Mouse (Mus musculus): ENCODE measurements around the gene Ankrd52. TPM values are rescaled to one million over a fixed set of nuclear protein-coding genes. Genes with fewer than 3 reads are reported as not detected.

The Ankrd52 gene
- polyA plus RNA-seq, 1 experiment from 2014 or later = 12.9 TPM

- Histone ChIP-seq H3K27ac (no peak overlapping the region), H3K9ac (no peak overlapping the region), H3K9me3 (no peaks in the 10 kb centered on the region), H3K27me3 (no peaks in the 10 kb centered on the region), H3K4me2 (replicated peaks) (no peak overlapping the region), H3K36me3 (no peaks in the 10 kb centered on the region), H3K4me1 (peaks cover 22% of the 10 kb centered on the region), H3K4me3 (no peak overlapping the region)
- 84% methylated on average over 5 of the region's 5 CpGs for WGBS
- ATAC-seq (ENCODE audit: low FRiP score, low read depth) = no peak
These were observed 4.8 kb upstream of the Ankrd52 start for GRCm38 (mm10) chr10:128372142-128372541.

DNA sequence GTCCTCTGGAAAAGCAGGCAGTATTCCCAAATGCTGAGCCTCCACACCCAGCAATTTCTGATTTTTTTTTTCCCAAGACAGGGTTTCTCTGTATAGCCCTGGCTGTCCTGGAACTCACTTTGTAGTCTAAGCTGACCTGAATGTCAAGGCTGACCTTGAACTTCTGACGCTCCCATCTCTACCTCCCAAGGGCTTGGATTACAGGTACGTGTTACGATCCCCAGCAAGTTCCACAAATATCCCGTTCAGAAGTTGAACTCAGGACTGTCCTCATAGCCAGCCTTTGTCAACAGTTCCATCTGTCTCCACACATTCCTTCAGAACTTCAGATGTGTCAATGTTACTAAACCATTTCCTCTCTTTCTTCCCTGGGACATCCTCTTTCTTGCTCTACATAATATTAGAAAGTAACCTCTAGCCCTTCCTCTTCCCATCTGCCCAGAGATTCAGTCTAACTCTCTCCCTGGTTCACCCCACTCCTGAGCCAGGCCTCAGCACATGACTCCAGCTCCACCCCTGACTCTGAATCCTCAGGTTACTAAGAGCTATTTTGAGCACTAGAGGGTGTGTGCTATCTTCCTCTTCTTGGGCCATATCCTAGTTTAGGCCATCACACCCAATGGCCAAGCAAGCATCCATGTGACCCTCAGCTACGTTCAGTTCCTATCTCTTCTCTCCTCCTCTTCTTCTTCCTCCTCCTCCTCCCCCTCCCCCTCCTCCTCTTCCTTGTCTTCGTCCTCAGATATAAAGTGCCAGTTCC lies 3.7 kb upstream of the Ankrd52 start:
- no peak overlapping the region for H3K27ac ChIP-seq
- H3K4me3 ChIP-seq = no peak overlapping the region
- H3K9ac ChIP-seq = no peak overlapping the region
- no peak for ATAC-seq (ENCODE audit: low FRiP score, low read depth)
- H3K36me3 ChIP-seq = peaks cover under 1% of the 10 kb centered on the region; the same call in 1 of the 2 replicates
- H3K27me3 ChIP-seq = no peaks in the 10 kb centered on the region
- no peaks in the 10 kb centered on the region for H3K9me3 ChIP-seq
- 87% methylated on average over 6 of the region's 6 CpGs for WGBS
- no peak overlapping the region for H3K4me2 ChIP-seq (replicated peaks)
- peaks cover 17% of the 10 kb centered on the region for H3K4me1 ChIP-seq

DNA sequence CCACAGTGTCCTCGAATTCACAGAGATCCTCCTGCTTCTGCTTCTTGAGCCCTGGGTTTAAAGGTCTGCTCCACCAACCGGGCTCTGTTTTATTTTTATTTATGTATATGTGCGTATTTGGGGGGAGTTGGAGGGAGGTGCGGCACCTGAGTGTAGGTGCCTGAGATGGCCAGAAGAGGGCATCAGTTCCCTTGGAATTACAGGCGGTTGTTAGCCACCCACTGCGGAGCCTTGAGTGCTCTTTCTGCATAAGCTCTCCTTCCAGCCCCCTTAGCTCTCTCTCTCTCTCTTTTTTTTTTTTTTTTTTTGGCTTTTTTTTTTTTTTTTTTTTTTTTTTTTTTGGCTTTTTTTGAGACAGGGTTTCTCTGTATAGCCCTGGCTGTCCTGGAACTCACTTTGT lies 2.5 kb upstream of the Ankrd52 start:
- no peaks in the 10 kb centered on the region for H3K27me3 ChIP-seq
- no peak overlapping the region for H3K4me3 ChIP-seq
- no peaks in the 10 kb centered on the region for H3K9me3 ChIP-seq
- no peak overlapping the region for H3K9ac ChIP-seq
- H3K4me1 ChIP-seq = peaks cover 20% of the 10 kb centered on the region
- H3K36me3 ChIP-seq = peaks cover 13% of the 10 kb centered on the region
- ATAC-seq (ENCODE audit: low FRiP score, low read depth) = no peak
- 87% methylated on average over 6 of the region's 6 CpGs for WGBS
- no peak overlapping the region for H3K4me2 ChIP-seq (replicated peaks)
- no peak overlapping the region for H3K27ac ChIP-seq

DNA sequence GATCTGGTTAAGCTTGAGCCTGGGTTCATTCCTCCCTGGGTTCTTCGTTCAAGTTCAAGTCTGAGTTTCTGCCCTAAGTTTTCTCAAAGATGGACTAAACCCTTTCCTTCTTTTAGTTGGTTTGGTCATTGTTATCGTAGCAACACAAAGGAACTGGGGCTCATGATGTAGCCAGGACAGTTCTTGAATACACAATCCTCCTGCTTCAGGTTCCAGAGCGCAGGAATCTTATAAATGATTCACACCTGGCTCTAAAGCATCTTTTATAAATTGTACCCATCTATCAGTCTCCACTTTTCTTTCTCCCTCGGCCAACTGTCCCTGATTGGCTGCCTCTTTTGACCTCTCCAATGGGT lies 838 bp upstream of the Ankrd52 start:
- no peak for ATAC-seq (ENCODE audit: low FRiP score, low read depth)
- no peaks in the 10 kb centered on the region for H3K9me3 ChIP-seq
- 47% methylated on average over 4 of the region's 4 CpGs for WGBS
- H3K27ac ChIP-seq = peak overlapping the region; percentile 98
- H3K36me3 ChIP-seq = peaks cover 29% of the 10 kb centered on the region
- H3K27me3 ChIP-seq = no peaks in the 10 kb centered on the region
- peaks cover 18% of the 10 kb centered on the region for H3K4me1 ChIP-seq
- peak overlapping the region; percentile 99 for H3K9ac ChIP-seq
- H3K4me3 ChIP-seq = peak overlapping the region; percentile 91
- peak overlapping the region; percentile 85 for H3K4me2 ChIP-seq (replicated peaks)

DNA sequence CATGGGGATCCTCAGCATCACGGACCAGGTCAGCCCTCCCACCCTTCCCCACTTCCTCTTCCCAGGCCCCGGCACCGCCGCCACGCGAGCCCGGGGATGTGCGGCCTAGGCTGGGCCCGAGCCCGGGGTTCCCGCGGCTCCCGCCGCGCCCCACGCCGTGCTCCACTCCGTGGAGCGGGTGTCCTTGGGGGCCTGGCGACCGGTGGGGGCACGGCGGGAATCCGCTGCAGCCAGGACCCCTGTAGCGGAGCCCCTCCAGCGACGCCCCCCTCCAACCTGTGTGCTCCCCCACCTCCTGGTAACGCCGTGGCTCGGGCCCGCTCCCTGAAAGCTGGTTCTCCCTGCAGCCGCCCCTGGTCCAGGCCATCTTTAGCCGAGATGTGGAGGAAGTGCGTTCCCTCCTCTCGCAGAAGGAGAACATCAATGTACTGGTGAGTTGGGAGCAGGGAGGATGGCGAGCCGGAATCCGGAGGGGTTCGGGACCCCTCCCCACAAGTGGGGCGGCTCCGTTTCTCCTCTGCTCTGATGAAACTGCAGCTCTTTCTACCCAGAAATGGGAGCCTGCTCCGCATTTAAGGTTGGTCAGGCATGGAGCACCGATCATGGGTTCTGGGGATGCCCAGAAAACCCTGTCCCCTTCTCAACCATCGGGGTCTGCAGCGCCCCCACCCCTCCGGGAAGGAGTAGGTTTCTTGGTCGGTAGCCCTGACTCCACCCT lies 466 bp downstream of the Ankrd52 start:
- WGBS = under 1% methylated on average over 46 of the region's 47 CpGs
- H3K36me3 ChIP-seq = peaks cover 41% of the 10 kb centered on the region
- ATAC-seq (ENCODE audit: low FRiP score, low read depth) = peak; percentile 58
- no peaks in the 10 kb centered on the region for H3K9me3 ChIP-seq
- H3K27me3 ChIP-seq = no peaks in the 10 kb centered on the region
- H3K9ac ChIP-seq = peak overlapping the region; percentile 99
- peak overlapping the region; percentile 98 for H3K27ac ChIP-seq
- peak overlapping the region; percentile 85 for H3K4me2 ChIP-seq (replicated peaks)
- H3K4me3 ChIP-seq = peak overlapping the region; percentile 91
- H3K4me1 ChIP-seq = peaks cover 18% of the 10 kb centered on the region

DNA sequence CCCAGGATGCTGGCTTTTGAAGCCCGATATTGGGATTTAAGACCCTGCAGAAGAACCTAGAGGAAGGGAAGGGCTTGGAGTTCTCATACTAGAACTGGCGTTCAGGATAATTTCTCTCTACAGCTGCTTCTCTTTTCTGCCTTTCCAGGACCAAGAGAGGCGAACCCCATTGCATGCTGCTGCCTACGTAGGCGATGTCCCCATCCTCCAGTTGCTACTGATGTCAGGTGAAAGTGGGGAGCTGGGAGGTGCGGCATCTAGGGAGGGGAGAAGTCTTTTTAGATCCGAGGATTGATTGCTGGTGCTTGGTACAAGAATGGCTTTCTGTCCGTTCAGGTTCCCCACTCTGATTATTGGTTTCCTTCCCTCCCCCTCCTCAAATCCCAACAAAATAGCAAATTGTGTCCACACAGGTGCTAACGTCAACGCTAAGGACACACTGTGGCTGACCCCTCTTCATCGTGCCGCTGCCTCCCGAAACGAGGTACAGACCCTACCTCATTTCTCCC lies 1.1 kb downstream of the Ankrd52 start:
- H3K27me3 ChIP-seq = no peaks in the 10 kb centered on the region
- WGBS = 54% methylated on average over 14 of the region's 14 CpGs
- H3K27ac ChIP-seq = peak overlapping the region; percentile 98; the same call in 1 of the 2 replicates
- H3K4me1 ChIP-seq = peaks cover 18% of the 10 kb centered on the region
- no peak for ATAC-seq (ENCODE audit: low FRiP score, low read depth)
- H3K4me3 ChIP-seq = peak overlapping the region; percentile 91
- peak overlapping the region; percentile 85 for H3K4me2 ChIP-seq (replicated peaks)
- no peaks in the 10 kb centered on the region for H3K9me3 ChIP-seq
- H3K36me3 ChIP-seq = peaks cover 47% of the 10 kb centered on the region
- H3K9ac ChIP-seq = peak overlapping the region; percentile 99

DNA sequence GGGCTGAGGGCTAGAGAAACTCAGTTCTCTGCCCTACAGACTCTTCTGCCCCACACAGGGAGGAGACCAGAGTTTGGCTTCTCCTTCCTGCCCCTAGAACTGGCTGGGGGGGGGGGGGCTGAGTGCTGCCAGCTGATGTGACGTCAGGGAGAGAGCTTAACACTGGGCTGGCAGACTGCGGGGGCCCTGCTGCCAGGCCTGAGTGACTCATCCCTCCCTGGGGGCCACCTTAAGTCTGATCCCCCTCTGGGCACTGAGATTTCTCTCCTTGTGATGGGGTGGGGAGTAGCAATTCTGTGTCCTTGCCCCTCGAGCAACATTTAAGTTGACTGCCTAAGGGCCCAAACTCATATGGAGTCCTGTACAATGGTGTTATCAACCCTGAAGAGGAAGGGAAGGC lies 1.5 kb downstream of the Ankrd52 start:
- Histone ChIP-seq H3K4me2 (replicated peaks) (peak overlapping the region; percentile 85), H3K4me1 (peaks cover 18% of the 10 kb centered on the region), H3K36me3 (peaks cover 52% of the 10 kb centered on the region), H3K9me3 (no peaks in the 10 kb centered on the region), H3K27ac (no peak overlapping the region; the same call in 1 of the 2 replicates), H3K27me3 (no peaks in the 10 kb centered on the region), H3K4me3 (peak overlapping the region; percentile 91), H3K9ac (peak overlapping the region; percentile 99)
- WGBS = 59% methylated on average over 3 of the region's 3 CpGs
- ATAC-seq (ENCODE audit: low FRiP score, low read depth) = no peak

DNA sequence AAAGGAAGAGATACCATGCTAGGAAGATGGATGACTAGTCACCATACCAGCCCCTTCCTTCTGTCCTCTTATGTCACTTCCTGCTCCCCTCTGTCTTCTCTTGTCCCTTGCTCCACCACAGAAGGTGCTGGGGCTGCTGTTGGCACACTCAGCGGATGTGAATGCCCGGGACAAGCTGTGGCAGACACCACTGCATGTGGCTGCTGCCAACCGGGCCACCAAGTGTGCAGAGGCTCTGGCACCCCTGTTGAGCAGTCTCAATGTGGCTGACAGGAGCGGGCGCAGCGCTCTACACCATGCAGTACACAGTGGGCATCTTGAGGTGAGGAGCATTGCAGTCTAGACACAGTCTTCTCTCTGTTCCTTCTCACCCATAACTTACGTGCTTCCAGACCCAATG lies 2.3 kb downstream of the Ankrd52 start:
- peak overlapping the region; percentile 20; the same call in 1 of the 2 replicates for H3K9ac ChIP-seq
- peaks cover 60% of the 10 kb centered on the region for H3K36me3 ChIP-seq
- no peaks in the 10 kb centered on the region for H3K9me3 ChIP-seq
- WGBS = 94% methylated on average over 7 of the region's 7 CpGs
- H3K27ac ChIP-seq = no peak overlapping the region
- peaks cover 18% of the 10 kb centered on the region for H3K4me1 ChIP-seq
- H3K27me3 ChIP-seq = no peaks in the 10 kb centered on the region
- H3K4me2 ChIP-seq (replicated peaks) = no peak overlapping the region
- no peak overlapping the region for H3K4me3 ChIP-seq
- ATAC-seq (ENCODE audit: low FRiP score, low read depth) = no peak

GRCm38 (mm10) chr10:128380565-128380964 lies 3.6 kb downstream of the Ankrd52 start:
- Histone ChIP-seq H3K27ac (no peak overlapping the region), H3K9ac (no peak overlapping the region), H3K9me3 (no peaks in the 10 kb centered on the region), H3K4me3 (no peak overlapping the region), H3K36me3 (peaks cover 73% of the 10 kb centered on the region), H3K4me1 (peaks cover 18% of the 10 kb centered on the region), H3K27me3 (no peaks in the 10 kb centered on the region), H3K4me2 (replicated peaks) (no peak overlapping the region)
- WGBS = 83% methylated on average over 5 of the region's 5 CpGs
- ATAC-seq (ENCODE audit: low FRiP score, low read depth) = no peak

DNA sequence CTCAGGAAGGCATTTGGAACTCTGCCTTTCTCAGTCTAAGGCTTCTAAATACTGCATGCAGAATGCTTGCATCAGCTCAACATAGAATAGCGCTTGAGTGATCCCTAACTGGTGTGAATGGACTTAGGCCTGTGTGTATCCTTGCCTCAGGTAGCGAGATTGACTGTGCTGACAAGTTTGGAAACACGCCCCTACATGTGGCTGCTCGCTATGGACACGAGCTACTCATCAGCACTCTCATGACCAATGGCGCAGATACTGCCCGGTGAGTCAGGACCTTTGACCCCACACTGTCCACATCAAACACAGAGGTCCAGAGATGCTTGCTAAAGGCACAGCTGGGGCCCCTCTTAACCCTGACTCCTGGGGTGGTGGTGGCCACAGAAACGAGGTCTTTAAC lies 5.6 kb downstream of the Ankrd52 start:
- H3K4me1 ChIP-seq = peaks cover 10% of the 10 kb centered on the region
- no peak overlapping the region for H3K4me2 ChIP-seq (replicated peaks)
- H3K9me3 ChIP-seq = no peaks in the 10 kb centered on the region
- WGBS = 84% methylated on average over 8 of the region's 8 CpGs
- no peak for ATAC-seq (ENCODE audit: low FRiP score, low read depth)
- H3K4me3 ChIP-seq = no peak overlapping the region
- no peak overlapping the region for H3K27ac ChIP-seq
- H3K36me3 ChIP-seq = peaks cover 92% of the 10 kb centered on the region
- H3K27me3 ChIP-seq = no peaks in the 10 kb centered on the region
- H3K9ac ChIP-seq = no peak overlapping the region

DNA sequence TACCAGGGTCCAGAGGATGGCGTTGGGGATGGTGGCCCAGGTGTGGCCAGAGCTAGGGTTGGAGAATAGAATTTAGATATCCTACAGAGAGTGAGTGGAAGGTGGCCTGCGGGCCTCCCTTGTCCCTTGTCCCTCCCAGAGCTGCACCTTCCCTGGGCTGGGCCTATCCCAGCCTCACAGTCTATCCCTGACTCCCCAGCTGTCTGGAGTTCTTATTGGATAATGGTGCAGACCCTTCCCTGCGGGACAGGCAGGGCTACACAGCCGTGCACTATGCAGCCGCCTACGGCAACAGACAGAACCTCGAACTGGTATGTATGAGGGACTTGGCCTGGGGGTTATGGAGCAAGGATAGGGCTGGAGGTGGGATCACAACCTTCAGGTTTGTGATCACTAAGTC lies 9.0 kb downstream of the Ankrd52 start:
- no peak for ATAC-seq (ENCODE audit: low FRiP score, low read depth)
- WGBS = 91% methylated on average over 7 of the region's 7 CpGs

DNA sequence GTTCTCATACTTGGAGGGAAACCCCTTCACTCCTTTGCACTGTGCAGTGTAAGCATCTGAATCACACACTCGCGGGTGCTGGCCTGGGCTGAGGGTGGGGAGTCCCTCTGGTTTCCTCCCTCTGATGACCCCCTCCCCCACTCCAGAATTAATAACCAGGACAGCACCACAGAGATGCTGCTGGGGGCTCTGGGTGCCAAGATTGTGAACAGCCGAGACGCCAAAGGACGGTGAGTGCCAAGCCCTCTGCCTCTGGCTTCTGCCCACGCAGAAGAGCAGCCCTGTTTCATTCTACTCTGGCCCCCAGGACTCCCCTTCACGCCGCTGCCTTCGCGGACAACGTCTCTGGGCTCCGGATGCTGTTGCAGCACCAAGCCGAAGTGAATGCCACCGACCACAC lies 12.0 kb downstream of the Ankrd52 start:
- Histone ChIP-seq H3K4me2 (replicated peaks) (no peak overlapping the region), H3K27me3 (no peaks in the 10 kb centered on the region), H3K4me1 (no peaks in the 10 kb centered on the region), H3K9ac (no peak overlapping the region), H3K4me3 (no peak overlapping the region), H3K9me3 (no peaks in the 10 kb centered on the region), H3K27ac (no peak overlapping the region), H3K36me3 (peaks cover 100% of the 10 kb centered on the region)
- ATAC-seq (ENCODE audit: low FRiP score, low read depth) = no peak
- 90% methylated on average over 14 of the region's 14 CpGs for WGBS

More for the DNA sequence above, 9.0 kb downstream of the Ankrd52 start:
- H3K27me3 ChIP-seq = no peaks in the 10 kb centered on the region
- H3K9ac ChIP-seq = no peak overlapping the region
- peaks cover 98% of the 10 kb centered on the region for H3K36me3 ChIP-seq
- H3K4me3 ChIP-seq = no peak overlapping the region
- H3K4me2 ChIP-seq (replicated peaks) = no peak overlapping the region
- H3K27ac ChIP-seq = no peak overlapping the region
- no peaks in the 10 kb centered on the region for H3K9me3 ChIP-seq
- no peaks in the 10 kb centered on the region for H3K4me1 ChIP-seq

All from limb, embryonic 13.5 days (tissue).